Mouse (Mus musculus): ENCODE results near the gene Smok2b.
"Not testable (repeated sequence)": the region's sequence is repeated elsewhere in the genome, so short reads cannot be mapped to it uniquely, and the experiment has no call there.

Smok2b gene

DNA sequence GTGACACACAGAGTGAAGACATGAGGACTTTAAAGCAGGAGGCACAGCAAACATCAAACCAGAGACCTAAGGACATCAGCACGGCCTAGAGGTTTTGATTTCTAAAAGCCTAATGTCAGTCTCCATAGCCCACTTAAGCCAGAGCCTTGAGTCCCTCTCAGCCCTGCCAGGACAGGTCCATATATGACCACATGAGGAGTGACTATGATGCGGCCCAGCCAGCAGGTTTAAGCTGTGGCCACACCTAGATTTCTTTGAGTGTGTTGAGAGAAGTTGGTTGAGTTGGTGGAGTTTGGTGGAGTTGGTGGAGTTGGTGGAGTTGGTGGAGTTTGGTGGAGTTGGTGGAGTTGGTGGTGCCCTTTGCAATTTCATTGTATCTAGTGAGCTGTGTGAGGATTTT is at the start of gene Smok2b:
Smok2b (plus strand) TSS at position 301 of the 400 bp plus-strand sequence.
- DNase-seq (ENCODE audit: low spot score), result not testable (repeated sequence)

DNA sequence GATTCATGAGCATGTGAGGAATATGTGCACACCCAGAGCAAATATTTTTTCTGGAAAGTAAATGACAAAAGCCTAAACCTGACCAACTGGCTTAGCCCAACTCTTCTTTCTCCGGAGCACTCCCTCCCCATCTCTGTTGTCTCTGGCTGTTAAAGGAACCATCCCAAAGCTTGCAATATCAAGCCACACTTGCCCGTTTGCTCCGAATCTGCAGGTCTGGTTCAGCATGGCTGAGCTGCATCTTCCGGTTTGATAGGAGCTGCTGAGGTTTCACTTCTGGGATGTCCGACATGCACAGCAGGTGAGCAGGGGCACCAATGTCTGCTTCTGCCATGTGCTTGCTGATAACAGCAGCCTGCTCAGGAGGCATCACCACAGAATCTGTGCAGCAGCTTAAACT is 49.6 kb upstream of the Smok2b start:
- not testable (repeated sequence) for DNase-seq (ENCODE audit: low spot score)

DNA sequence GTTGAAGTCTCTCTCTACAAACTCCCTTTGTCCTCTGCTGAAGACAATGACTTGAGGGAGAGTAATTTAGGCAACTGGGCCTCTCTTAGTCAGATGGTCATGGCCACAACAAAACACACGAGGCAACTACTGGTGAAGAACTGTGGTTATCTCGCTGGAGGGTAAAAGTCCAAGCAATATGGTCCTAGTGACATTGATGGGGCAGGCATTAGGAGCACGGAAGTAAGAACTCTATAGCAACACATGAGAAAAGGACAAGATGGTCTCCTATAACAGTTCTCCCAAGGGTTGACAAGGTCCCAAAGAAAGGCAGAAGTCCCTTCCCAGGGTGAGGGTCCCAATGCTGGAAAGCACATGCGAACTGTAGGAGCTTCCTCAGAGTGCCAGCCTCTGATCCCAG is 47.3 kb upstream of the Smok2b start:
- not testable (repeated sequence) for DNase-seq (ENCODE audit: low spot score)

DNA sequence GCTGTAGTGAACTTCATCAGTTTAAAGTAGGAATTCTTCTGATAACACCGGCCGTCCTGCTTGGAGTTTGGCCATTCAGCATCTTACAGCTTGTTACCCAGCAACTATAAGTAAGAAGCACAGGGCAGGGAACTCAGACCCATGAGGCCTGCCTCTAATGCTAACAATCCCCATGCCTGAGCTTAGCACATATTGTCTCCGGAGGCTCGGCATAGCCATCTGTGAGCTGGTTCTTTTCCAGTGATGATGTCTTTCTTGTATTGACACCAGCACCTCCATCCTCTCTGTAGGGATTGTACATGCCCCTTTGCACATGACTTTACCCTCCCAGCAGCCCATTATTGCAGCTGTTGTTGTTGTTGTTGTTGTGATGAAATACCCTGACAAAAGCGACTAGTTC is 45.5 kb upstream of the Smok2b start:
- DNase-seq (ENCODE audit: low spot score), result not testable (repeated sequence)

DNA sequence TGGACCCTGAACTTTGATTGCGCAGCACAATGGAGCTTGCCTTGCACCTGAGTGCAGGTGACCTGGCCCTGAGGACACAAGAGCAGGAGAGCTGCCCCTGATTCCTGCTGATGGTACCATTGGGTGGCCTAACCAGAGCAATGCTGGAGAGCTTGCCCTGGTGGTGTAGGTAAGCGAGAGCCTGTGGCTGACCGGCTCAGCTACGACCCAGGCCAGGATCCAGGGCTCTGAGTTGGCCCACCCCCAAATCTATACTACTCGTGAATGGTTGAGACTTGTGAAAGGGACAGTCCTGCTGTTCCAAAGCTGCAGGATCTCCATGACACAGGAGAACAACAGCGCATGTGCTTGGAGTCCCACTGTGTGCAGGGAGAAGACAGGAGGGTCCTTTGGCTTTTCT is 43.5 kb upstream of the Smok2b start:
- not testable (repeated sequence) for DNase-seq (ENCODE audit: low spot score)

DNA sequence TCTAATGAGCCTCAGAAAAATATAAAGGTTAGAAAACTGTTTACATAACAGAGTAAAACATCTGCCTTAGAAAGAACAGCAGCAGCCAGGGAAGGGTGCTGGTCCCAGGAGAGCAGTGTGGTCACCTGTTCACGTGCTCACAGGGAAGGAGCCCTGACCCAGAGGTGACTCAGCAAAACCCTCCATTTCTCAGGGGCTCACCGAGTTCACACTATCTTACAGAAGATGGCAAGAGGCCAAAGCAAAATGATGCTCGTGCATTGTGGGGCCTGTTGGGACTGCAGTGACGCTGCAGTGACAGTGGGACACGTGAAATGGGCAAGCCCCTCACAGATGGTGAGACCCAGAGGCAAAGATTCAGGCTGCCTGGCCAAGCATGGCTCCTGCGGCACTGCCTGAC is 42.4 kb upstream of the Smok2b start:
- not testable (repeated sequence) for DNase-seq (ENCODE audit: low spot score)

DNA sequence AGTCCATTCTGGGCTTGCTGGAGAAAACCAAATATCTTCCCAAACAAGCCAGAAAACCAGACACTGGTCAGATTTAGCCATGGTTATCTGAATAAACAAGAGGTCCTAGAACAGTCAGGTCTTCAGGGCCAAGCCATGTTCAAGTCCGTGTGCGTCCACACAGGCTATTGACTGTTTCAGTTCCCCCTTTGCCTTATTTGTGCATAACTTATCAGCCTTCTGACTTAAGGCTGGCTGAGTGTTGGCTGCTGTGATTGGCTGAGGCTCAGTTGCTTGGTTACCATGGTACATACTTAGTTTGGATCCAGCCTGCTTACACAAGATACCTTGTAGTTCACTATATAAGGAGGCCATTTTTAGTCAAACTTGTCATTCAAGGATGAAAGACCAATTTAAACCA is 41.2 kb upstream of the Smok2b start:
- DNase-seq (ENCODE audit: low spot score), result not testable (repeated sequence)

DNA sequence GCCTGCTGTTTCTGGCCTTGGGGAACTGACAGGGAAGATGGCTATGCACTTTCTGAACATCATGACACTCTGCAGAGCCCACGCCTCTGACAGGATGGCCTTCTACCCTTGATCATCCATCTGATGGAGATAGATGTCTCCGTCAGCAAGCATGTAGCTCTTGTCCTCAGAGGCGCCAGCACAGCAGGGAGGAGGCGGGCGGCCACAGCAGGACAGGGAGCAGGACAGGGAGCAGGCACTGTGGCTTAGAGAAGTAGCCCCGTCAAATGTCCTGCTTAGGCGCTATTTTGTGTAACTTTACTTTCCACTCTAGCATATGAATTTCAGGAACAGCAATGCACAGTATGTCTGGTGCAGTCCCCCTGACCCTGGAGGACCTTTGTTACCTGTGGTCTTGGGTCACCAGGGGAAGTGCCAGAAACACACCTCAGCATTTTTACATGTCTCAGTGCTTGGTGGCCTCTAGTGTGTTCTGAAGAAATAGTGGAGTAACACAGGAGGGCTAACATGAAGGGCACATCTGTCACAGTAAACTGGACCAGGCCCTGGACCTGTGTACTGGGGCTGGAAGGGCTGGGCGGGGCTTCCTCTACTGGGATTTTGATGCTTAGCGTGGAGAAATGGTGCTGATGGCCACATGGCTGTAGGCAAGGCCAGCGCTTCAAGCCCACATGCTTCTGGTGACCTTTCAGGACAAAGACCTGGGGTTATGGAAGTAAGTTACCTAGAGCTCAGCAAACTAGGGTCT is 39.0 kb upstream of the Smok2b start:
- DNase-seq (ENCODE audit: low spot score), result not testable (repeated sequence)

DNA sequence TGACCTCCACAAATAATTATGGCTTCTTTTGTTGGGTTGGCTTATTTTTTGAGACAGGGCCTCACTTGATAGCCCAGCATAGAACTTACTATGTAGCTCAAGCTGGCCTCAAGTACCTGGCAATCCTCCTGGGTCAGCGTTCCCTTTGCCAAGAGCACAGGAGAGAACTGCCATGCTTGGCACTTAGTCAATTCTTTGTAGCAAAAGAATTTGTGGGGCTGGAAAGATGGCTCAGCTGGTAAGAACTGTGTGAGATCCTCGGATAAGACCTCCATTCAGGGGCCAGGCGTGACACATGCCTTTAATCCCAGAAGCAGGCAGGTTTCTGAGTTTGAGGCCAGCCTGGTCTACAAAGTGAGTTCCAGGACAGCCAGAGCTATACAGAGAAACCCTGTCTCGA is 33.6 kb upstream of the Smok2b start:
- not testable (repeated sequence) for DNase-seq (ENCODE audit: low spot score)

DNA sequence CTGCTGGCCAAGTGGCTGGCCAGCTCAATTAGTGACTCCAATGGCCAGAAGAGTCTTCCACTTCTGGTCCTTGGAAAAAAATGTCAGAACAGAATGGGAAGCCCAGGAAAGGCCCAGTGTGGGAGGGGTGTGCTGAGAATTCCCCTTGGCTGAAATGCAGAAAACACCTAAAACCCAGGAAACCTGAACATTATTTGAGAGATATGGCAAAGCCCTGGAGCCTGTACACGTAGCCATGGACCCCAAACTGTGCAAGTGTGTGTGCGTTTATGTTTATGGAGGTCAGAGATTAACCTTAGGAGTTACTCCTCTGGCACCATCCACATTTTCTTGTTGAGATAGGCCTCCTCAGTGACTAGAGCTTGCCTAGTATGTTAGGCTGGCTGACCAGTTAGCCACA is 31.2 kb upstream of the Smok2b start:
- DNase-seq (ENCODE audit: low spot score), result not testable (repeated sequence)

DNA sequence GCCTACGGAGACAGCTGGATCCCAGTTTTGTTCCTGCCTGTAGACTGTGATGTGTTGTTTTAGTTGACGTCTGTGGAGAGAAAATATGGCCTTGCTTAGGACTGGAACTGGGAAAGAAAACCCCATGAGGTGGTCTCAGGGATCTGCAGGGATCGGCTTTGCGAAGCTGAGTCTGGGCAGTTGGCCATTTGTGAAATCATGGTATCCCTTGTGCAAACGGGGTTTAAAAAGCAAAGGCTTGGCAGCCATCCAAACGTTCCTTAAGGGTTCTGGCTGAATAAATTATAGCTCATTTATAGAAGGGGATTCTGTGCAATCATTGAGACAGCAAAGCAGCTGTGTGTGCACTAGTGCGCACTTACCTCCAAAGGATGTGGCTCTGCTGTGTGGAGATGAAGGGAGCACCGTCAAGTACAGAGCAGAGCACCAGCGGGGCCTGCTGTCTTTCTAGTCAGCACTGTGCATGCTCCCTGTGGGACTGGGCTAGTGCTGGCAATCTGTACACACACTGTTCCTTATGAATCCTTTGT is 30.1 kb upstream of the Smok2b start:
- DNase-seq (ENCODE audit: low spot score), result not testable (repeated sequence)

DNA sequence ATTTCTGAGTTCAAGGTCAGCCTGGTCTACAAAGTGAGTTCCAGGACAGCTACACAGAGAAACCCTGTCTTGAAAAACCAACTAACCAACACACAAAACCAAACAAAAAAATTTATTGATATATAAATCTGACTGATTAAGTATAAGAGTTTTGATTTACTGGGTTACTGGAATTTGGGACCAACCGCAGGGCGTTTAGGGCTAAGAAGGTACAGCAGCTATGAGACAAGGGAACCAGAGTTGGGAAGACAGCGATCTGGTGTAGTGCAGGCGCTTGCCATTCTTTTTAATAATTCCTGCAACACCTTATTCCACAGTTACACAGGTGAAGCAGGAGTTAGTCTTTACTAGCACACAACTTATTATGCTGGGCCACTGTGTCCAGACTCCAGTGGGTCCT is 28.5 kb upstream of the Smok2b start:
- DNase-seq (ENCODE audit: low spot score), result not testable (repeated sequence)

DNA sequence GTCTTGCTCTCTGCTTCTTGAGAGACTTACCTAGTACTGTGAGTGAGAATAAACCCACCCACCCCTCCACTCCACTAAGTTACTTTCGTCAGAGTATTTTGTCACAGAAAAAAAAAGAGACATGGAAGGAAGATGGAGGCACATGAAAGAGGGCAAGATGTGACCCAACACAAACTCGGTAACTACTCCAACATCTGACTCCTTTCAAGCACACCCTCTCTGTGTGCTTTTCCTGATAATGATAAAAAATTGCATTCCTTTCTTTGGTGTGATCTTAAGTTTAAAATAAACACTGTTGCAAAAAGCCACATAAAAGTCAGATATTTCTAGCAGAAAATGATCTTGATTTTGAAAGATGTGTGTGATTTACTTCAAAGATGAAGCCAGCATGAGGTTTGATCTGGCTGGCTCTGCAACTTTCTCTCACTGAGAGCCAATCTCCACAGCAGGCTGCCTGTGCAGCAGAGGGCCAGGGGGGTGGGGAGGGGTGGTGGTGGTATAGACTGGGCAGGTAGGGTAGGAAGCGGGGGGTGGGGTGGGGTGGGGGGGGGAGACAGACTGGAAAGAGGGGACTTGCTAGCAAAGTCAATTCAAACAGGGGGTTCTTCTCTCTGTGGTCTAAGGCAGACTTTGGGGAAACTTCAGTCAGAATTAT is 27.5 kb upstream of the Smok2b start:
- not testable (repeated sequence) for DNase-seq (ENCODE audit: low spot score)

DNA sequence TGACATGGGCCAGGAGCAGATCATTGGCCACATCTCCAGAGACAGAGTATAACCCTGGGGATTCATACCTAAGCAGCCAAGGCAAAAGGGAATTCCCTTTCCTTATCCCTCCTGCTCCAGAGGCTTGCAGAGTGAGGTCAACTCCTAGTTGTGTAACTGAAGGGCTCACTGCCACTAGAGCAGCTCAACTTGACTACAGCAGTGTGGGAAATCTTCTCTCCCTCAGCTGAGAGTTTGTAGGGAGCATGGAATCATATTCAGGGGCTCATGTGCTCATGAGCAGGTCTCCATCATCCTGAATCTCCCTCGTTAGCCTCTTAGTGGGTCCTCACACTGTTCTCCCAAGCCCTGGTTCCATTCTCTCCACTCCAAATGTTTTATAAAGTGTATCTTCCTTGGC is 24.8 kb upstream of the Smok2b start:
- DNase-seq (ENCODE audit: low spot score), result not testable (repeated sequence)

DNA sequence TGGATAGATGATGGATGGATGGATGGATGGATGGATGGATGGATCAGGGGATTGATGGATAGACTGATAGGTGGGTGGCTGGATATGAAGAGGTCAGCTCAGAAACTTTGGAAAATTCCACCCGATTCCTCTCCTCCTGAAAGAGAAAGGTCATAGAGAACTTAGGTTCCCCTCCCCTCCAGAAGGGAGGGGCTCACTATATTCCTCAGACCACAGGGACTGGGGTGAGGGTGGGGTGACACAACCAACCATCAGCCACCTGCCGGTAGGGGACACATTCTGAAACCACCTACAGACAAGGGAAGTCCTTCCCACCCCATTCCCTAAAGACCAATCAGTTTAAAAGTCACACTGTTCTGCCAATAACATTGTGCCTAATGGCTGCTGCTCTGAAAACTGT is 23.6 kb upstream of the Smok2b start:
- DNase-seq (ENCODE audit: low spot score), result no peak

DNA sequence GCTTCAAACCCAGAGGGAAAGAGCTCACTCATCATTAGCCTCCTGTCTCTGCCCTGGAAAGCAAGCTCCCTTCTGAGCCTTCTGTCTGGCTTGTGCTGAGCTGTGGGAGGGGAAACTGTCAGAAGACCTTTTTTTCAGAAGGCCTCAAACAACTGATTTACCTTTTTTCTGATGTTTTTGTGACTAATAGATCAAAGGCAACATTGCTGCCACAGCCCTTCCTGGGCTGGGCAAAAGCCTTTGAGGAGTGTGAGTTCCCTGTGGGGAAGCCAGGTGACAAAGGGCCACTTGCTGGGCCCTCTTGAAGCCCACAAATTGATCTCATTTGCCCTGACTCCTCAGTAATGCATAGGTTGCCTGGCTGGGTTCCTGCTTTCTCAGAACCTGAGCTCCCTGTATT is 21.6 kb upstream of the Smok2b start:
- not testable (repeated sequence) for DNase-seq (ENCODE audit: low spot score)

DNA sequence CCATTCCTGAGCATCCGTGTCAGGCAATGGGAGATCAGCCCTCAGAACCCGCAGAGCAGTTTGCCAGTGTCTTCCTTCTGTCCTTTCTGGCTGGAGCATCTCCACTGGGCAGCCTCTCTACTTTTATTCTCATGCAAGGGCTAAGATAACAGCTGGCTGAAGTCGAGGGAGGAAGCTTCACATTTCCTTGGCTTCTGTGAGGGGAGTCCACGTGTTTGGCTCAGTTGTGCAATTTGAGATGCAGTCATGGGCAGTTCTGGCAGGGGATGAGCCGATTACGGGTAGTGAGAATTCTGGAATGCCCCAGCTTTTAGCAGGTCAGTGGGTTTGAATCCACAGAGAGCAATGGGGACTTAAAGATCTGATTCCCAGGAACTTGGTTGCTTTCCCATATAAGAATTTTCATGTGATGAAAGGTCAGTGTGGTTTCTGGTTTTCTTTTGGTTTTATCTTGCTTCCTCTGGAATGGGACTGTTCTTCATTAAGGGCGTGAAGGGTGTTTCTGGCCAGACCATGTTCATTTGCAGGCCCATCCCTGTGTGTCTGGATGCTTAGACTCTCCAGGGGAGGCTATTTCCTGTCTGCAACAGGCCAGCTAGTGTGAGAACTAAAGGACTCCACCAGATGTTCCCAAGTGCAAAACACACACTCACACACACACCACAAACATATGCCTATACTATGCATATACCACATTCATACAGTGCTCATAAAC is 17.8 kb upstream of the Smok2b start:
- no peak for DNase-seq (ENCODE audit: low spot score)

DNA sequence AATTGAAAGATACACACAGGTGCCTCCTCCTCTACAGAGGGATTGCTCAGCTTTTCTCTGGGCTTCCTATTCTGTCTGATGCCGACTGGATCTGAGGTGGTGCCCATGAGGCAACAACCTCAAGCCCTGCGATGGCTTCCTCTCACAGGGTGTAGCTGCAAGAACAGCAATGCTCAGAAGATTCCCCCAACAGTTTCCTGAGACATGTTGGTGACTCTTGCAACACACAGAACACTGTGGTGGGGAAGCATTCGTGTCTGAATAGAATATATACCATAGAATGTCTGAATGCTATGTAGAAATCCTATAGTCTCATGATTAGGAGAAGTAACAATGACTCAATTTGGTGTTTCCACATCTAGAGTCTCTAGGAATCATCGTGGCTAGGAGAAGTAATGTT is 15.9 kb upstream of the Smok2b start:
- DNase-seq (ENCODE audit: low spot score), result no peak

DNA sequence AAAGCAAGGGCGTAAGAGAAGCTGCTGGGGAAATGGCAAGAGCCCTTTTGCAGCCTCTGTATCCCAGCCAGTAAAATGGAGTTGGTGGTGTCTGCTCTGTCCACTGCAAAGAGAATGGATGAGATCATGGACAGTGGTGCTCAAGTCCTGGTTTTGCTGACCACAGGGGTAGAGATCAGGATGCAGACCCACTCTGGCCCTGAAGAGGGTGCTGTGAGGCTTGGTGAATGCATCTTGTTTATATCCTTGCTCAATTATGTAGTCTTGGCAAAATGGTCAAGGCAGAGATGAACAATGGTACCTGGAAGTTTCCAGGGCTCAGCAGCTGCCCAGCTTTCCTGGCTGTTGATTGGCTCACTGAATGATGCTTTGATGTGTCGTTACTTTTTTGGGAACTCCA is 14.5 kb upstream of the Smok2b start:
- DNase-seq (ENCODE audit: low spot score), result no peak

DNA sequence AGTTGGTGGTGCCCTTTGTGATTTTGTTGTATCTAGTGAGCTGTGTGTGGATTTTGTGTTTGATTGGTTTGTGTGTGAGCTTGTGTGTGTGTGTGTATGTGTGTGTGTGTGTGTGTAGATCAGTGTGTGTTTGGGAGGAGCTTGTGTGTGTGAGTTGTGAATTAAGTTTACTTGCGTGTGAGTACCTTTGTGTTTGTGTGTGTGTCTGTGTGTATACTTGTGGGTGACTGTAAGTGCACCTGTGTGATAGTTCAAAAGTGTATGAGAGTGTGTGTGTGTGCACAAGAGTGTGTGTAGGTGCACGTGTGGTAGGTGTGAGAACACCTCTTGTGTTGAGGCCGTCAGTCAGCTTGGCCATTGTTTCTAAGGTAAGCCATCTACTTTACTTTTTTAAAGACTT is 9.2 kb upstream of the Smok2b start, which contains the start of gene Smok2a:
Smok2a (plus strand) TSS at position 301 of the 400 bp plus-strand sequence.
- no peak for DNase-seq (ENCODE audit: low spot score)

DNA sequence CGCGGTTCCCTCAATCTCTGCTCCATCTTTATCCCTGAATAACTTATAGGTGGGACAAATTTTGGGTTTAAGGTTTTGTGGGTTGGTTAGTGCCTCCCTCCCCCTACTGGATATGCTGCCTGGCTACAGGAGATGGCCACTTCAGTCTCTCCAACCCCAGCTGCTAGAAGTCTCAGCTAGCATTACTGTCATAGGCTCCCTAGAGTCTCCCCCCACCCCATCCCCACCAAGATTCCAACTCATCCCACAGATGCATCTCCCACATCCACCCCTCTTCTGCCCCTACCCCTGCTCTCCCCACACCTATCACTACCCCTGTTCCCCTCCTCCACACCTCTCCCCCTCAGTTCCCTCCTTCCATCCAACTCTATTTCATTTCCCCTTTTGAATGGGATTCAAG is 8.1 kb upstream of the Smok2b start:
- DNase-seq (ENCODE audit: low spot score), result not testable (repeated sequence)

DNA sequence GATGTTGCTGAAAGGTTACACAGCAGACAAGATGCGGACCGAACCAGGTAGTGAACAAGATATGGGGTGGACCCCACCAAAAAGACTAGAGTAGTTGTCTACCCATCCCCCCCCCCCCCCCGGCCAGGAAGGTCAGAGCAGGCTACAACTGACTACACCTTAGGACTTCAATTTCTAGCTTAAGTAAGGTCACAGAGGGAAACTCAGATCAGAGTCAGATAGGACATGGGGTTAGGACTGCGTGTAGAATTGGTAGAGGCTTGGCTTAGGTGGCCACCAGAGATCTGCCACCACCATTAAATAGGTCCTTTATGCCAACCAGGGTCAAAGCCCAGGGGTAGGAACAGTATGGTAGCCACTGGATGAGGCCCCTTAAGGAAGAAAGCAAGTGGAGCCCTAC is 9.4 kb downstream of the Smok2b start:
- DNase-seq (ENCODE audit: low spot score), result not testable (repeated sequence)

Data from spleen, adult 12 weeks (tissue).